9 mouse cellular contexts compared by ENCODE assay signal in genomic region chr1:131937659-131938305, GRCm38 (mm10). TPM values are rescaled to one million over a fixed set of nuclear protein-coding genes. Genes with fewer than 3 reads are reported as not detected.
DNase-seq lines count a peak whose midpoint lies in the region; ATAC-seq lines count a peak whose summit lies in the region.
"Had no signal": no experiment of that assay in that cellular context is flagged by ENCODE, and none has a peak within 500 bp of the region (broad histone marks: within the 10 kb centered on the region; RNA-seq: fewer than 3 reads in every experiment).

No protein-coding gene starts in this region.

- no peak overlapping the region for H3K4me3 ChIP-seq in forebrain, embryonic 16.5 days (replicated peaks; ENCODE audit: low read length)
- H3K4me3 ChIP-seq in hindbrain, embryonic 13.5 days, result no peak overlapping the region
- H3K4me3 ChIP-seq: limb, embryonic 12.5 days had no signal

- WGBS in forebrain, embryonic 16.5 days, result 40% methylated on average over 6 of the region's 6 CpGs
- WGBS in hindbrain, embryonic 13.5 days, result 47% methylated on average over 6 of the region's 6 CpGs

- ATAC-seq in cerebellum, adult (ENCODE audit: insufficient number of reproducible peaks, low FRiP score, low TSS enrichment), result peak; percentile 45; the same call in 1 of the 2 replicates
- peak; percentile 26; the same call in 1 of the 2 replicates for ATAC-seq in forebrain, embryonic 16.5 days
- peak; percentile 24; the same call in 1 of the 2 replicates for ATAC-seq in hindbrain, embryonic 13.5 days (ENCODE audit: low FRiP score)

- no peak overlapping the region for H3K27ac ChIP-seq in forebrain, embryonic 16.5 days (ENCODE audit: low read length)
- no peak overlapping the region for H3K27ac ChIP-seq in hindbrain, embryonic 13.5 days
- H3K27ac ChIP-seq: limb, embryonic 12.5 days had no signal

- no peaks in the 10 kb centered on the region; the same call in 1 of the 2 replicates for H3K36me3 ChIP-seq in forebrain, embryonic 16.5 days (ENCODE audit: control insufficient read depth, insufficient read depth)
- H3K36me3 ChIP-seq in hindbrain, embryonic 13.5 days, result peaks cover 11% of the 10 kb centered on the region

- H3K4me1 ChIP-seq in forebrain, embryonic 16.5 days (replicated peaks; ENCODE audit: control insufficient read depth, insufficient read depth, low read length), result no peaks in the 10 kb centered on the region
- 0 out of 2 replicates have a peak, but pooled peaks cover 2% of the 10 kb centered on the region for H3K4me1 ChIP-seq in hindbrain, embryonic 13.5 days (replicated peaks)

- no peak overlapping the region for H3K4me2 ChIP-seq in forebrain, embryonic 16.5 days (ENCODE audit: low read length)
- H3K4me2 ChIP-seq in hindbrain, embryonic 13.5 days, result no peak overlapping the region
- H3K4me2 ChIP-seq: limb, embryonic 12.5 days had no signal

- peak; percentile 54 for DNase-seq in MN1 (ENCODE audit: low spot score)
- DNase-seq in layer of hippocampus, adult 9-11 months, result peak; percentile 63
- peak; percentile 78 for DNase-seq in lung, postnatal 10 days
- peak; percentile 85 for DNase-seq in retina, postnatal 1 day
- DNase-seq in urinary bladder, postnatal 14 days (ENCODE audit: low spot score), result peak; percentile 74

- H3K27me3 ChIP-seq in forebrain, embryonic 16.5 days (replicated peaks; ENCODE audit: control insufficient read depth, insufficient read depth, low read length), result no peaks in the 10 kb centered on the region
- H3K27me3 ChIP-seq in hindbrain, embryonic 13.5 days, result no peaks in the 10 kb centered on the region
- H3K27me3 ChIP-seq: limb, embryonic 12.5 days had no signal

- no peaks in the 10 kb centered on the region for H3K9me3 ChIP-seq in forebrain, embryonic 16.5 days (ENCODE audit: control insufficient read depth, low read length)
- H3K9me3 ChIP-seq in hindbrain, embryonic 13.5 days, result no peaks in the 10 kb centered on the region
- H3K9me3 ChIP-seq: limb, embryonic 12.5 days had no signal

- H3K9ac ChIP-seq in forebrain, embryonic 16.5 days (replicated peaks; ENCODE audit: low read depth, low read length), result no peak overlapping the region
- H3K9ac ChIP-seq in hindbrain, embryonic 13.5 days, result no peak overlapping the region
- H3K9ac ChIP-seq: limb, embryonic 12.5 days had no signal

RNA-seq across cellular contexts. Expression of gene Slc45a3, which starts 25.0 kb away (rescaled TPM):
- polyA plus RNA-seq in forebrain, embryonic 16.5 days (2015; fragmentation: Nextera tagmentation; extraction: Ambion mirVana), result 2.0 and 2.1 TPM in 2 replicates
- 1.8 and 4.3 TPM in 2 replicates for polyA plus RNA-seq in hindbrain, embryonic 13.5 days (2015; fragmentation: Nextera tagmentation; extraction: Ambion mirVana)

RNA-seq across cellular contexts. Expression of gene Nucks1, which starts 27.4 kb away (rescaled TPM):
- 59.4 and 66.7 TPM in 2 replicates for polyA plus RNA-seq in forebrain, embryonic 16.5 days (2015; fragmentation: Nextera tagmentation; extraction: Ambion mirVana)
- 58.4 and 61.6 TPM in 2 replicates for polyA plus RNA-seq in hindbrain, embryonic 13.5 days (2015; fragmentation: Nextera tagmentation; extraction: Ambion mirVana)
